Mouse (Mus musculus): ENCODE measurements around the gene Gm28305. TPM values are rescaled to one million over a fixed set of nuclear protein-coding genes. Genes with fewer than 3 reads are reported as not detected.

The Gm28305 gene
- polyA plus RNA-seq, 1 experiment = not detected

GRCm38 (mm10) chr9:104109151-104109550, 68.7 kb downstream of the Gm28305 start:
- TF ChIP-seq MYOG (IDR thresholded peaks at IDR 0.05; ENCODE audit: control insufficient read depth in 1 of 3, insufficient read depth in 1 of 3, insufficient read length in 2 of 3, low read depth in 2 of 3) (no peak), POLR2AphosphoS2 (IDR thresholded peaks at IDR 0.05; ENCODE audit: insufficient read length, low read depth) (no peak), POLR2A (IDR thresholded peaks at IDR 0.05; ENCODE audit: insufficient read length, low read depth) (no peak), TCF12 (IDR thresholded peaks at IDR 0.05; ENCODE audit: insufficient read depth, poor library complexity, severe bottlenecking) (no peak), SRF (IDR thresholded peaks at IDR 0.05; ENCODE audit: control insufficient read depth, insufficient read length, low read depth) (no peak), CEBPB (IDR thresholded peaks at IDR 0.05; ENCODE audit: insufficient read depth, poor library complexity, severe bottlenecking) (no peak), MYOD1 (IDR thresholded peaks at IDR 0.05; ENCODE audit: control insufficient read depth in 1 of 3, insufficient read length in 2 of 3, low read depth in 2 of 3) (no peak), E2F4 (IDR thresholded peaks at IDR 0.05; ENCODE audit: insufficient read depth) (no peak), TCF3 (IDR thresholded peaks at IDR 0.05; ENCODE audit: insufficient read length, low read depth) (no peak), USF1 (IDR thresholded peaks at IDR 0.05; ENCODE audit: low read depth) (no peak)
- no peak overlapping the region for H3K4me3 ChIP-seq
- no peaks in the 10 kb centered on the region for H3K79me2 ChIP-seq (ENCODE audit: control insufficient read depth, insufficient read depth)
- H3K36me3 ChIP-seq (ENCODE audit: control insufficient read depth, insufficient read depth) = no peaks in the 10 kb centered on the region
- H3K27me3 ChIP-seq (ENCODE audit: control insufficient read depth, insufficient read depth, insufficient read length) = no peaks in the 10 kb centered on the region
- H3ac ChIP-seq (ENCODE audit: control insufficient read depth, insufficient read length) = no peak overlapping the region
- H3K4me2 ChIP-seq (ENCODE audit: low read depth) = no peak overlapping the region

GRCm38 (mm10) chr9:104123101-104123500, 82.6 kb downstream of the Gm28305 start:
- no peak for TF ChIP-seq MYOD1 (IDR thresholded peaks at IDR 0.05; ENCODE audit: control insufficient read depth in 1 of 3, insufficient read length in 2 of 3, low read depth in 2 of 3)
- no peak for TF ChIP-seq MAX (IDR thresholded peaks at IDR 0.05; ENCODE audit: low read depth)
- TF ChIP-seq SRF (IDR thresholded peaks at IDR 0.05; ENCODE audit: control insufficient read depth, insufficient read length, low read depth) = no peak
- TF ChIP-seq TCF12 (IDR thresholded peaks at IDR 0.05; ENCODE audit: insufficient read depth, poor library complexity, severe bottlenecking) = no peak
- TF ChIP-seq E2F4 (IDR thresholded peaks at IDR 0.05; ENCODE audit: insufficient read depth) = no peak
- TF ChIP-seq POLR2AphosphoS2 (IDR thresholded peaks at IDR 0.05; ENCODE audit: insufficient read length, low read depth) = no peak
- no peak for TF ChIP-seq REST (IDR thresholded peaks at IDR 0.05; ENCODE audit: insufficient read depth, insufficient read length)
- no peak for TF ChIP-seq CEBPB (IDR thresholded peaks at IDR 0.05; ENCODE audit: insufficient read depth, poor library complexity, severe bottlenecking)
- TF ChIP-seq USF1 (IDR thresholded peaks at IDR 0.05; ENCODE audit: low read depth) = no peak
- TF ChIP-seq MYOG (IDR thresholded peaks at IDR 0.05; ENCODE audit: control insufficient read depth in 1 of 3, insufficient read depth in 1 of 3, insufficient read length in 2 of 3, low read depth in 2 of 3) = no peak
- Histone ChIP-seq H3K79me2 (ENCODE audit: control insufficient read depth, insufficient read depth) (no peaks in the 10 kb centered on the region), H3K27me3 (ENCODE audit: control insufficient read depth, insufficient read depth, insufficient read length) (no peaks in the 10 kb centered on the region), H3K4me2 (ENCODE audit: low read depth) (no peak overlapping the region), H3K36me3 (ENCODE audit: control insufficient read depth, insufficient read depth) (no peaks in the 10 kb centered on the region), H3ac (ENCODE audit: control insufficient read depth, insufficient read length) (no peak overlapping the region), H3K4me3 (no peak overlapping the region)

GRCm38 (mm10) chr9:104123622-104124021, 83.2 kb downstream of the Gm28305 start:
- no peaks in the 10 kb centered on the region for H3K36me3 ChIP-seq (ENCODE audit: control insufficient read depth, insufficient read depth)
- no peak overlapping the region for H3K4me2 ChIP-seq (ENCODE audit: low read depth)
- H3ac ChIP-seq (ENCODE audit: control insufficient read depth, insufficient read length) = no peak overlapping the region
- H3K4me3 ChIP-seq = no peak overlapping the region
- TF ChIP-seq TCF3 (IDR thresholded peaks at IDR 0.05; ENCODE audit: insufficient read length, low read depth) (no peak), USF1 (IDR thresholded peaks at IDR 0.05; ENCODE audit: low read depth) (no peak), POLR2A (IDR thresholded peaks at IDR 0.05; ENCODE audit: insufficient read length, low read depth) (no peak), MYOD1 (IDR thresholded peaks at IDR 0.05; ENCODE audit: control insufficient read depth in 1 of 3, insufficient read length in 2 of 3, low read depth in 2 of 3) (no peak), REST (IDR thresholded peaks at IDR 0.05; ENCODE audit: insufficient read depth, insufficient read length) (no peak), TCF12 (IDR thresholded peaks at IDR 0.05; ENCODE audit: insufficient read depth, poor library complexity, severe bottlenecking) (no peak), POLR2AphosphoS2 (IDR thresholded peaks at IDR 0.05; ENCODE audit: insufficient read length, low read depth) (no peak), E2F4 (IDR thresholded peaks at IDR 0.05; ENCODE audit: insufficient read depth) (no peak), SRF (IDR thresholded peaks at IDR 0.05; ENCODE audit: control insufficient read depth, insufficient read length, low read depth) (no peak), CEBPB (IDR thresholded peaks at IDR 0.05; ENCODE audit: insufficient read depth, poor library complexity, severe bottlenecking) (no peak), MAX (IDR thresholded peaks at IDR 0.05; ENCODE audit: low read depth) (no peak), MYOG (IDR thresholded peaks at IDR 0.05; ENCODE audit: control insufficient read depth in 1 of 3, insufficient read depth in 1 of 3, insufficient read length in 2 of 3, low read depth in 2 of 3) (no peak)
- no peaks in the 10 kb centered on the region for H3K79me2 ChIP-seq (ENCODE audit: control insufficient read depth, insufficient read depth)
- no peaks in the 10 kb centered on the region for H3K27me3 ChIP-seq (ENCODE audit: control insufficient read depth, insufficient read depth, insufficient read length)

Other genes starting within 250 kb of the Gm28305 start
- 1.1 TPM for gene Nphp3, start 38.1 kb upstream of the Gm28305 start, polyA plus RNA-seq (2012; fragmentation: generic; extraction: Trizol)
- 20.5 TPM for gene Uba5, start 22.5 kb downstream of the Gm28305 start, polyA plus RNA-seq (2012; fragmentation: generic; extraction: Trizol)
- 6.2 TPM for gene Acad11, start 22.7 kb downstream of the Gm28305 start, polyA plus RNA-seq (2012; fragmentation: generic; extraction: Trizol)
- gene Ackr4, start 86.3 kb downstream of the Gm28305 start, polyA plus RNA-seq (2012; fragmentation: generic; extraction: Trizol) = 0.11 TPM
- 14.1 TPM for gene Dnajc13, start 222.3 kb downstream of the Gm28305 start, polyA plus RNA-seq (2012; fragmentation: generic; extraction: Trizol)

Data from myocyte (in vitro differentiated cells).